Mouse (Mus musculus): ENCODE data around the gene Plxnc1. TPM values are rescaled to one million over a fixed set of nuclear protein-coding genes. Genes with fewer than 3 reads are reported as not detected.

The Plxnc1 gene
- polyA plus RNA-seq, 1 experiment, result 1.6 TPM

DNA sequence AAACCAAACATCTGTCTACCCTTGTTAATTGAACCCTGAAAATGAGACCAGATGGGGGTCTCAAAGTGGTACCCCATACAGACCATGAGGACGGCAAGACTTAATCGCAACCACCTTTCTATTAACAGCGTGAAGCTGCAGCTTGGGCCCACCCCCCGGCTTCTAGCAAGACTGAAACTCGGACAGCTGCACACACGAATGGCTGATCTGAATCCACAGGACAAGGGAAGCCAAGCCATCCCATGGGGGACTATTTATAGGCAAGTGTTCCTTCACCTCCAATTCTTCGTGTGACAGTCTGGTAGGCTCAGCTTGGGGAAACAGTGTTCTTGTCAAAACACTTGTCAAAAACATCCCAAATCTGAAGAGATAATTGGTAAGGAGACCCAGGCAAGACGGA lies 24.1 kb downstream of the Plxnc1 start:
- no peak for DNase-seq (ENCODE audit: low spot score)

DNA sequence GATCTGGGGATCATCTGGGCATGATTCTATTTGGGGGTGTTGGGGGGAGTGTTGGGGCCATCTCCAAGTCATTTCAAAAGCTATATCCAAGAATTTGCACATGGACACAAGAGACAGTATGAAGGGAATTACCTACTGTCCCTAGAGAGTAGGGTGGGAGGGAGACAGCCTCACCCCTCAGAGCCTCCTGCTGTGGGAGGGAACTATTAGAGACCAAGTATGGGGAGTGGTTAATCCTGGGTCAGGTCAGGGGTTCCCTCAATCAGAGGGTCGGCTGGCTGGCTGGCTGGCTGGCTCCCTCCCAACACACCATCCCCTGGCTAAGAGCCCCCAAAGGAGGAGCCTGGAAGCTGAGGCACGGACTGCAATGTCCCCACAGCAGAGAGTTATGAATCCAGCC lies 24.7 kb downstream of the Plxnc1 start:
- no peak for DNase-seq (ENCODE audit: low spot score)

DNA sequence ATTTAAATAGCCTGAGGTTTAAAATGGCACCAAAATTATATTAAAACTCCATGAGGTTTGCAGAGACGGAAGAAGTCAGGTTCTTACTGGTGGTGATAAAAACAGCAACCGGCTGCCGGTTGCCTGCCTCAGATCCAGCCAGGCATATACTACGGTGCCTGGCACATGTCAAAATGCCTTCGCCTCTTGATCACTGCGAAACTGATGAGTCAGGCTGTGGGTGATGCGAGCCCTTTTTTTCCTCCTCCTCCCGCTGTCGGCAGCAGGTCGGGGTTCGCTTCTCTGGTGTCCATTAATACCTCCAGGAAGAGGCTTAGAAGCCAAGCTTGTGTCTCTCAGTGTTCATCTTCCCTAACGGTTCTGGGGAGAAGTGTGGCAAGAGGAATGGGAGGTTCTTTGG lies 25.1 kb downstream of the Plxnc1 start:
- no peak for DNase-seq (ENCODE audit: low spot score)

DNA sequence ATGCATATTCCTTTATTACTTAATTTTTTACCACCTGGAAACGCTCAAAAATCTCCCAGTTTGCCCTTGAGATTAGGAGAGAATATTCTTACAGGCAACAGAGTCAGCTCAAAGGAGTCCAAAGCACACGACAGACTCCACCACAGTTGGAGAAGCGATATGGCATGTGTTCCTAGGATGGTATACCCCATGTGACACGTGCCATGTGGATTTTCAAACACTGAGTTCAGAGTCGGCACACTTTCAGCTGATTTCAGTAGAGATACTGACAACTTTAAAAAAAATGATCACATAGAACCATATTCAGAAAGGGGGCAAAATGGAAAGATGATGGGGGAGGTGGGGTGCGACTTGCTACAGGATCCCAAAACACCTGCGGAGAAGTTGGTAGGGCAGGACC lies 26.0 kb downstream of the Plxnc1 start:
- DNase-seq (ENCODE audit: low spot score), result no peak

DNA sequence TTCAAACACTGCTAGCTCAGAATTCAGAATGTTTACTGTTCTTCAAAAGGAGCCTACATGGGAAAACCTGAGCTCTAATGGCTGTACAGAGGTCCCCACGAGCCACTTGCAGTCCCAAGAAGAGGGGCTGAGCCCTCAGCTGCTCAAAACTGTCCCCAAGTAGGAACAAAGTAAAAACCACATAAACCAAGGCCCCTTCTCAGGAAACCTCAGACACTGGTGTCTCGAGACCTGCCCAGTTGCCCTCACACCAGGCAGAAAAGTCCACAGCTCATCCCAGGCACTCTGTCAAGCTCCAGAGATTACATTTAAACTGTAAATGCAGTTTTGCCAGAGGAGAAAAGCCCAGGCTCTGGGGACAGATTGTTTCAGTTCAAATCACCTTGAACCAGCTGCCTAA lies 26.6 kb downstream of the Plxnc1 start:
- DNase-seq (ENCODE audit: low spot score), result no peak

DNA sequence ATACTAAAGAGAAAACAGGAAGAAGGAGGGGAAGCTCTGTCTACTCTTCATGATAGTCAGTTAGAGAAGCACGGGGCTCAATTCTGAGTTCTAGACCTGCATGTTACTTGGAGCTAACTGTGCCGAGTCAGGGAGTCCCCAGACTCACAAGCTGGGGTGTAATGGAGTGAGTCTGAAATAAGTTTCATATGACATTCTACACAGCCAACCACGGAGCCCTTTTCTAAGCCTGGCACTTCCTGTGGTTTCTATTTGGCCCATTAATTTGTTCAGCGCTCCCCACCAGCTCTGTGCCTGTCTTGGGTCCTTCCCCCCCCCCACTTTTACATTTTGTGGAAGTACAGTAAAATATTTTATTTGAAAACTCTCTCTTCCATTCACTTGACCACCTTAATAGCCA lies 27.3 kb downstream of the Plxnc1 start:
- DNase-seq (ENCODE audit: low spot score), result no peak

DNA sequence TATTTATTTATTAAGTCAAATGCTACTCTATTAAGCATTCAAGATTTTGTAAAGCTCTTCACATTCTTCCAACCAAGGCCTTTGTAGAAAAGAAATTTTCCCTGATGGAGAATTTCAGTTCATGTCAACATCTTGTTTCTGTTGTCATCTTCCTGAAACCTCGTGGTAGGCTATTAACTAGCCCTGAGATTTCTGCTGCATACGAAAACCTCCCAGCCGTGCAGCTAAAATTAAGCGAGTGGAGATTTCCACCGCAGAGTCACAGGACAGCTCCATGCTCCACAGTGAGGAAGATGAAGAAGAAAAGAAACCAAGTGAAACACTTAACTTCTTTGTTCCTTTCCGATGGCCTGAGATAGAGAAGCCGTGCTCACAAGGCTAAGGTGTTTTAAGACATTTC lies 28.0 kb downstream of the Plxnc1 start:
- no peak for DNase-seq (ENCODE audit: low spot score)

DNA sequence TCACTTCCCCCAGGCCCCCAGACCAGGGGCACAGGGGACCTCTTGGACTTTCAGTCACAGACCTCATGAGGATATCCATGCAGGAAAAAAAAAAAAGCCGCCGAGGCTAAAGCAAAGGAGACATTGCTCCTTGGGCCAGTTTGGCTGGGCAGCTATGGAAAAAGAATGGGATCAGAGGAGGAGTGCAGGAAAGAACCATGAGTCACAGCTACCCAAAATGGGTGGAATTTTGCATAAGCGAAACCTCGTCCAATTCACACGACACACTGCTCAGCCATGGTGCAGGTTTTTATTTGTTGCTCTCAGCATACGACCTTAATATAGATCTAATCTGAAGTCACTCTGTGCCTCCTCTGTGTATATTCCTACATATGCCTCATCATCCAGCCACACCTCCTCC lies 28.9 kb downstream of the Plxnc1 start:
- no peak for DNase-seq (ENCODE audit: low spot score)

DNA sequence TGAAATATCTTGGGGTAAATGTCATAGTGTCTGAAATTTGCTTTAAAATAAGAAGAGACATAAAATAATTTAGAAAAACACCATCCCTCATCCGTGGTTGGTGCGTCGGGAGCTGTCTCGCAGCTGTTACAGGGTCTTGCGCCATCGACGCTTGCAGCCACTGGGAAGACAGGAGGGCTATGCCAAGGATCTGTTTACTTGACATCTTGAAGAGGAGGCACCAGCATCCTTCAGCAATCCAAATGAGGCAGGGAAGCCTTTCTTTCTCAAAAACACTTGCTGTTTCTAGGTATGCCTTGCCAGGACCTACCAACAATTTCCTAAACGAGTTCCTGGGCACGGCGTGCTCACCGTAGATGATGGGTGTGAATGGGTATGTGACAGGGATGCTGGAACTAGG lies 30.6 kb downstream of the Plxnc1 start:
- DNase-seq (ENCODE audit: low spot score), result no peak

DNA sequence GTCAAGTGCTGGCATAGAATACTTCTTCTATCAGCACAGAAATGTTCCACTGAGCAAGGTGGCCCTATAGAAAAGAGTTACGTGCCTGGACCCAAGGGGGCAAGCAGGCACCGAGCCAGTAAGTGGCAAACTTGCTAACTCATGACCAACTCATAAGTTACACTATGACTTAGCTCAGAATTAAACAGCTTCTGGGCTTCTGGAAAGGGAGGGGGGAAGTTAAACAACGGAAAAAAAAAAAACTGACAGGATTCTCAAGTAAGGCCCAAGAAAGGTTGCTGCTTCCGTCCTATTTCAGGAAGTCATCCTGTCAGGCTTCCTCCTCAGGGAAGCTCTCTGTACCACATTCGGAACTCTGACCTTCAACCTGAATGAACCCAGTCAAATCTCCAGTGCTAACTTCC lies 31.3 kb downstream of the Plxnc1 start:
- DNase-seq (ENCODE audit: low spot score), result no peak

DNA sequence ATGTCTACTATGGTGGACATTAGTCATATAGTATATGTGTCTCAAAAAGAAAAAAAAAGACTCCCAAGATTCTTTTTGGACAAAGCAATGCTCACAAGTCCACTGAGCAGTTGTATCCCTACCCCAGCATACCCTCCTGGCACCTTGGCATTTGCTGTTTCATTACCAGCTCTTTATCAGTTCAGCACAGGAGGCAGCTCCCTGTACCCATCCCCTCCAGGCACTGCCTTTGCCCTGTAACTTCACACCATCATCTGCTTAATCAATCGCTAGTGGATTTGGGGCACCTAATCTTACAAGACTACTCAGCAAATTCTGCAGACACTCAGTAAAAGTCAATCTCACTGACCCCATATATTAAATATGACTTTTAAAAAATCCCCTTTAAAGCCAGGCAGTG lies 32.1 kb downstream of the Plxnc1 start:
- no peak for DNase-seq (ENCODE audit: low spot score)

DNA sequence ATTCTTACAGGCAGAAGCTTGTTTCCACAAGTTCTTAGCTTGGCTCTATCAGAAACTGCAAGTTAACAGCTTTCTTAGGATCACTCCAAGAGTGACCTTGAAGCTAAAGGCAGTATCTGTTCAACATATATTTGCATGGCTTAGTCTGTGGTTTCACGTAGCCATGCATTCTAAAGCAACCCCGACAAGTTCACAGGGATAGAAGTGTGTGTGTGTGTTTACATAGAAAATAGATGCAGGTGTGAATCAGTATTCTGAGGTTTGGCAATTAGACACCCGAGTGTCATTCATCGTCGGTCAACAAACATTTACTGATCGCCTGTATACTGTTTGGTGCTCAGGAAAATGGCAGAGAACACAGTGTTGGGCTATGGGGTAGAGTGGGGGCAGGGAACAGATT lies 33.5 kb downstream of the Plxnc1 start:
- no peak for DNase-seq (ENCODE audit: low spot score)

DNA sequence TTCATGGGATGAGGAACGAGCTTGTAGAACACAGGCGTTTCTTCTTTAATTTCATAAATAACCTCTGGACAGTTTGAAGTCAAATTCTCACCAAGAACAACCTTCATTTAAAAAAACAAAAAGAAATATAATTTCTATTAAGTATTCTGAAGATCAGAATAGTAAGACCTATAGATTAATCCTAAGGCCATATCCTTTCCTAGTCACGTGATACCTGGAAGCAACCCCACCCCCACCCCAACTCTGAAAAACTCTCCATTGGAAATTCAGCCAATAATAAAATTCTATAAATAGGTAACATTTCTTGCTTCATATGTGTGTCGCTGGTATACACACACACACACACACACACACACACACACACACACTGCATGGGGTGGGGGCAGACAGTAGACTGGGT lies 34.1 kb downstream of the Plxnc1 start:
- no peak for DNase-seq (ENCODE audit: low spot score)

DNA sequence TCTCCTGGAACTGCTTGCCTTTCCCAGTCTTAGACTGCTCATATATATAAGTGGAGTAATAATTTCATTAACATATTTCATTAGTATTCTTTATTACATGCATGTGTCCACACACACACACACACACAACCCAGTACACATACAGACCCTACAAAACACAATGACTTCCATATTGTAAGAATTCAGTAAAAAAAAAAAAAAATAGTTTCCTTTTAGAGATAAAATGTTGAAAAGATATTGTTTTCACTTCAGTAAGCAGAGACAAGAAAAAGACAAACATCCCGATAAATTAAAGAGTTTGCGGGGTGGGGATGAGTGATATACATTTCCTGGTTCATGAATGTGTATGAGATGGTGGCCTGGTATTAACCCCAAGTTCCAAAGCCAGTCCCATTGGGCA lies 34.8 kb downstream of the Plxnc1 start:
- no peak for DNase-seq (ENCODE audit: low spot score)

DNA sequence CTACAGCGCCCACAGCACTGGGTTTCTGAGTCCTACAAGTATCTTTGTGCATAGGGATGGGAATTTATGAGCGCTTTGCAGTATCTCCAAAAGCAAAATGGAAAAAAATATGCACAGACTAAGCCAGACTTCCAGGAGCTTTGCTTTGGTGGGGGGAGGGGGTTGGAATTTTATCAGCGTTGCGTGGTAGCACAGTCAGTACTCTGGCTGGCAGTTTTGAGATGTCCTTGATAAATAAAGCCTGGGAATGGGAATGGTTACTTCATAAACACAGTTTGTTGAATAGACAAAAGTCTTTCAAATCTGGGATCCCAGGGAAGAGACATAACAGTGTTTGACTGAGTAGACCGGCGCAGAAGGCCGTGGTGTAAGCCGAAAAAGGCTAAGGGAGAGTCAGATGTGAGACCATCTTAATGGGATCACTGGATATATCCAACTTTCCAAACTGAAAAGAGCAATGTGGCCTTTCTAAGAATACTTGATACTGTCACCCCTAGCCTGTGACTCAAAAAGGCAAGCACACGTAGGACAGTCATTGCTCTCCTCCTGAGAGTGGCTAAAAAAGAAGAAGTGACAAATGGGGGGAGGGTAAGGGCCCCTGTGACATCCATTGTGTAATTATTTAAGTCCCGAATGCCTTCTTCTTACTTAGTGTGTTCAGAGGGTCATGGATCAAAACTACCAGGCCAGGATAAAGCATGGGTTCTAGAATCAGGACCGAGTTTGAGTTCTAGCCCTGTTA lies 35.5 kb downstream of the Plxnc1 start:
- no peak for DNase-seq (ENCODE audit: low spot score)

DNA sequence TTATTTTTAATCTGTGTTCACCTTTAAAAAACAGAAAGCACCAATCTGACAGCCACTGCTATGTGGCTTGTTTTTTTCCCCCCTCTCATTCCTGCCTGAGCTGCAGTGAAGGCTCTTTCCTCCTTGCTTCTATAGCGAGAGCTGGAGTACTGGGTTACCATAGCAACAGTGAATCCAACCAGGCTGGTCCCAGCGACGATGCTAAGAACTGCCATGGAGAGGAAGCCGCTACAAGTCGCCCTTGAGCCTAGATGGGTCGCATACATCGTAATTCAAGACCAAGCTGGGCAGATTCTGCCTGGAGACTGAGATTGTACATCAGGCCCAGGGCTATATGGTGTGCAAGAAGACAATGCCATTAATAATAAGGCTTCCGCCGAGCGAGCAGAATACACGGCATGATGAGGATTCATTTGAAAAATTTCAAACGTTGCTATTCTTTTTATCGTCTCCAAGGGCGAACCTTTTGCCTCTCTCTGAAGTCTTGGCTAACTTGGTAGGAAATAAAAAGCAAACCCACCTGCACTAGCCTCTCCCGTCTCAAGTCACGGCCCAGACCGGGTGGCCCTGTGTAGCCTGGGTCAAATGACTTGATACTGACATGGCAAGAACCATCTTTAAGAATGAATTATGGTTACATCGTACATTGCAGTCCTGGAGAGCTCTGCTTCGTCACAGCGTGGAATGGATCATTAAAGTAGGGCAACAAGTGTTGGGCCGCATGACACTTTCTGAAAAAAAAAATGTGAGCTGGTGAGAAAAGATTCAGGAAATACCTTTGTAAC lies 38.8 kb downstream of the Plxnc1 start:
- DNase-seq (ENCODE audit: low spot score), result no peak

DNA sequence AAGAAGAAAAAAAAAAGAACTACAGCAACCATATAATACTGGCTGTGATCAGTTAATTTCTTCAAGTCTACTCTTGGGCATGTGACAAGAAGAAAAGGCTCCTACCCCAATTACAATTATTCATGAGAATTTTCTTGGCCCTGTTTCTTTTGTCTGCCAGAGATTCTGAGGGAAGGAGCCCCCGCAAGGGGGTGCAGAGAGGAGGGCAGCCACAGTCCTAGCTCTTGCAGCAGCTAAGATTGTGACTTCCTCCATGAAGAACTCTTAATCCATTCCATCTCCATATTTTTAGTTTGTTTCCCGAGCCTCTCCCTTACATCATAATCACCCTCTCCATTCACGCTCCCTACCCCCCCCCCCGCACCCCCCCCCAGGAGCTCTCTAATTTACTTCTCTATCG lies 39.4 kb downstream of the Plxnc1 start:
- no peak for DNase-seq (ENCODE audit: low spot score)

DNA sequence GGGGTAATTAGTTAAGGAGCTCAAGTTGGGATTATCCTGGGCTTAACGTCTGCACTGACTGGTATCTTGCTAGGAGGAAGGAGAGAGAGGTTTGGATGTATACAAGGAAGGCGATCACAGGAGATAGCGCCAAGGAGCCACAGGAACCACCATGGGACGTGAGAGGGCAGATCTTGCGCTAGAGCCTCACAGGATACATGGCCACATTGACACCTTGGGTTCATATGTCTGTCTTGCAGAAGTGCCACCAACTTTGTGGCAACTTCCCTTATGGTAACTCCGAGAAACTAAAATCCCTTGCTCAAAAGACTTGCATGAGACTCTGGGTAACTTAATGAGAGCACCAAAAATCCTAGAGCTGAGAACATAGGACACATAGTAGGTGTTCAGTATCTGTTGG lies 47.7 kb downstream of the Plxnc1 start:
- no peak for DNase-seq (ENCODE audit: low spot score)

DNA sequence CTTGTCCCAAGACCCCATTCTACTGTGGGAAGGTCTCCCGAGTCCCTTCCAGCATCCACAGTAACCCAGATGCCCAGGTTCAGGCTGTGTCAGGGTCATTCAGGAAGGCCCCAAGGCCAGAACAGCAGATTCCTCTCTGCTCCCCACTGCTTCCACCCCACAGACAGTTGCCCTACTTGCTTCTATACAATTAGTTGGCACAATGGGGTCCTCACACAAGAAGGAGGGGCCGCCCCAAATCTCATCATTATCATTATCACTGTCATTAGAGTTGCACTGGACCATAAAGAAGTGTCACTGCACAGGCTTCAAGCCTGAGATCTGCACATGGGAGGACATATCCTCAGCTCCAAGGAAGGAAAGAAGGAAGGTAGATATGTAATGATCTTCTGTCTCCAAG lies 48.3 kb downstream of the Plxnc1 start:
- DNase-seq (ENCODE audit: low spot score), result no peak

DNA sequence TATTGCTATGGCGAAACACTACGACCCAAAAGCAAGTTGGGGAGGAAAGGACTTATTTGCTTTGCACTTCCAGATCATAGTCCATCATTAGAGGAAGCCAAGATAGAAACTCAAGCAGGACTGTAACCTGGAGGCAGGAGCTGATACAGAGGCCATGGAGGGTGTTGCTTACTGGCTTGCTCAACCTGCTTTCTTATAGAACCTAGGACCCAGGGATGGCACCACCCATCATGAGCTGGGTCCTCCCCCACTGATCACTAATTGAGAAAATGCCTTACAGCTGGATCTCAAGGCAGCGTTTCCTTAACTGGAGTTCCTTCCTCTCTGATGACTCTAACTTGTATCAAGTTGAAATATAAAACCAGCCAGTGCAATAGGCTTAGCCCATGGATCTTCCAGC lies 48.8 kb downstream of the Plxnc1 start:
- no peak for DNase-seq (ENCODE audit: low spot score)

DNA sequence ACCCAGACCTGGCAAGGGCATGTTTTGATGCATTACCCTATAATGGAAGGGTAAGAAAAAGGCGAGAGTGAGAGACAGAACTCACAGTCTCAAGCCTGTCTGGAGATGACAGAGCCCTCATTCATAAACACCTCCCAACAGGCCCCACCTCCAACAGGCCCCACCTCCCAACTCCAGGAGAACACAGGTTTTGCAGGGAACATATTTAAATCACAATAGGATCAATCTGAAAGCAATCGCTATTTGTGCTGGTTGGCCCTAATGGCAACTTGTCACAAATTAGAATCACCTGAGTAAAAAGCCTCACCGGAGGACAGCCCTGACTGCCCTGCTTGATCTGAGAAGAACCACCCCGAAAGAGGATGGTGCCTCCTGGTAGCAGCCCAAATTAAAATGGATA lies 54.9 kb downstream of the Plxnc1 start:
- no peak for DNase-seq (ENCODE audit: low spot score)

DNA sequence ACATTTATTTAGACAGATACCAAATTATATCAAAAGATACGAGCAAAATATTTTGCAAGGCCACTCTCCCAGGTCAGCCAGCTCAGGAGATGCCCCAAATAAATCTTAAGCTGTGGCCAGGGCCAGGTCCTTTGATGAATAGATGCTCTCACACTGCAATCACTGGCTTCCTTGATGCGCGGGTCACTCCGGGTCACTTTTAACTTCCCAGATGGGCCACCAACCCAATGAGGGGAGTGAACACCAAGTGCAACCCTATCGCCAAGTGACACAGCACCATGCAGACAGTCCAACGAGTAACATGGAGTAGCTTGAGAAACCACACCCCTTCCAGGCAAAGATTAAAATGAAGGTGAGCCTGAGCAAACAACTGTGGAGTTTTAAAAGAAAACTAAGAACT lies 61.4 kb downstream of the Plxnc1 start:
- DNase-seq (ENCODE audit: low spot score), result no peak

DNA sequence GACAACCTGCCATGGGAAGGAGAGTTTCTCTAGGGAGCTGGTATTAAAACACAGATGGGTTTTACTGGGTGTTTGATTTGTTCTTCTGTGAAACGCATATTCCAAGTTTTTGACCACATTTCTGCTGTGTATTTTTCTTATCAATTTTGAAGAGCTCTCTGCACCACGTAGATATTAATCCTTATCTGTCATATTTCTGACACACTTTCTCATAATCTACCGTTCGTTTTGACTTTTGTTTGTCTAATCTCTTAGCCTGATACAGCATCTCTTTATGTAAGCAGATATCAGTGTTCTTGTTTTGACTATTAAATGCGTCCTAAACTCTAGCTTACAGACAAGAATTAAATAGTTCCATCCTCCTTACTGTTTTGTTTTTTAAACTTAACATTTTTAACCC lies 73.1 kb downstream of the Plxnc1 start:
- DNase-seq (ENCODE audit: low spot score), result no peak

DNA sequence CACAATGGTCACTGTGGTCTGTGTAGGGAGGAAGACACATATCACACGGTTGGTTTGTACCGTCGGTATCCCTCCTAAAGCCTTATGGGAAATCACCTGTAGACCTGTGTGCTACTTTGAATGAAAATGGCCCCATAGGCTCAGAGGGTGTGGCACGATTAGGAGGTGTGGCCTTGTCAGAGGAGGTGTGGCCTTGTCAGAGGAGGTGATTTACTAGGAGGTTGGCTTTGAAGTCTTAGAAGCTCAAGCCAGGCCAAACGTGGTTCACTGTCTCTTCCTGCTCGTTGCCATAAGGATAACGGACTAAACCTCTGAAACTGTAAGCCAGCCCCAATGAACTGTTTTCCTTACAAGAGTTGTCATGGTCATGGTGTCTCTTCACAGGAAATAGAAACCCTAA lies 73.5 kb downstream of the Plxnc1 start:
- no peak for DNase-seq (ENCODE audit: low spot score)
